ENCODE assay signal across 14 mouse cellular contexts in the genomic region with DNA sequence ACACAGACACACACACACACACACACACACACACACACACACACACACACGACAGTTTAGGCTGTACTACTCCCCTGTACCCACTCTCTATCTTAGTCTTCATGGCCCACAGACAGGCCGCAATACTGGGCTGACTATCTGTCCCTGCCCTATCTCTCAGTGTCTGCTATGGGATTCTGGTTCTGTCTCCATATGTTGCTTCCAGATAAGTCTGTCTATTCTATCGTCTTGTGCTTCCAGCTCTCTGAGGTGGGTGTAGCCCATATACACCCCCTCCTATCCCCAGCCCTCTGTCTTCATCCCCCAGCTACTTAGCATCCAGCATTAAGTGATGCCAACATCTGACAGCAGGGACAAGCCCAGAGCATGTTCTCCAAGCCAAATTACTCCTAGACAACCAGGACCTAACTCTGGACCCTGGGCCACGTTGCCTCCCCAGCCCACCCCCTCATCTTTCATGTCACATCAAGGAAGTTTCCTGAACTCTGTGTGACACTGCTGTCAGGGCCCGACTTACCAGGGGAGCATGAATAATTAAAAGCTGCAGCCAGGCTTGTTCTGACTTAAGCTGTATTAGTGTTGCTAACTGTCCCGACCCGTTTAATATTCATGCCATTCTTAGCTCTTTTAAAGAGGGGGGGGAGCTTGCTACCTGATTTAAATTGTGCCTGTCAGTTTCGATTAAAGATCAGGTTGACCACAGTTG.
DNase-seq lines count a peak whose midpoint lies in the region; ATAC-seq and TF ChIP-seq lines count a peak whose summit lies in the region.
"Had no signal": no experiment of that assay in that cellular context is flagged by ENCODE, and none has a peak within 500 bp of the region (broad histone marks: within the 10 kb centered on the region; RNA-seq: fewer than 3 reads in every experiment).

No protein-coding gene starts in this region.

- peak; percentile 47 for ATAC-seq in forebrain, embryonic 11.5 days (replicated peaks; ENCODE audit: low FRiP score)
- ATAC-seq in forebrain, embryonic 15.5 days (replicated peaks): no peak
- ATAC-seq in liver, embryonic 14.5 days (ENCODE audit: insufficient read depth): peak; percentile 93
- peak; percentile 40 for ATAC-seq in midbrain, embryonic 16.5 days

- no peak overlapping the region for H3K27ac ChIP-seq in forebrain, embryonic 11.5 days (ENCODE audit: low read depth, low read length)
- no peak overlapping the region for H3K27ac ChIP-seq in forebrain, embryonic 15.5 days (replicated peaks)
- H3K27ac ChIP-seq in liver, embryonic 14.5 days: no peak overlapping the region
- no peak overlapping the region for H3K27ac ChIP-seq in midbrain, embryonic 16.5 days (ENCODE audit: low read length)
- H3K27ac ChIP-seq: left cerebral cortex, adult 2 months; limb, embryonic 15.5 days had no signal

- H3K9me3 ChIP-seq in forebrain, embryonic 11.5 days (ENCODE audit: control insufficient read depth, low read length): no peaks in the 10 kb centered on the region
- no peaks in the 10 kb centered on the region for H3K9me3 ChIP-seq in forebrain, embryonic 15.5 days
- H3K9me3 ChIP-seq in liver, embryonic 14.5 days (ENCODE audit: control insufficient read depth, low read length): no peaks in the 10 kb centered on the region
- no peaks in the 10 kb centered on the region for H3K9me3 ChIP-seq in midbrain, embryonic 16.5 days (replicated peaks; ENCODE audit: control insufficient read depth, low read length, poor library complexity, severe bottlenecking)
- H3K9me3 ChIP-seq: limb, embryonic 15.5 days; megakaryocyte, embryonic 14.5 days had no signal

- TF ChIP-seq CTCF in liver, embryonic 14.5 days (IDR thresholded peaks at IDR 0.05; ENCODE audit: low read depth): no peak

- peak; percentile 70 for TF ChIP-seq EP300 in liver, embryonic 14.5 days (IDR thresholded peaks at IDR 0.05; ENCODE audit: low read depth)

- no peak overlapping the region for H3K4me2 ChIP-seq in forebrain, embryonic 11.5 days (ENCODE audit: low read depth, low read length, severe bottlenecking)
- no peak overlapping the region for H3K4me2 ChIP-seq in forebrain, embryonic 15.5 days (replicated peaks)
- H3K4me2 ChIP-seq in liver, embryonic 14.5 days (ENCODE audit: low read depth): no peak overlapping the region
- no peak overlapping the region for H3K4me2 ChIP-seq in midbrain, embryonic 16.5 days (ENCODE audit: low read length)
- H3K4me2 ChIP-seq: limb, embryonic 15.5 days had no signal

- H3K9ac ChIP-seq in forebrain, embryonic 11.5 days (ENCODE audit: low read length): no peak overlapping the region
- no peak overlapping the region for H3K9ac ChIP-seq in forebrain, embryonic 15.5 days (replicated peaks)
- no peak overlapping the region for H3K9ac ChIP-seq in liver, embryonic 14.5 days (replicated peaks)
- 0 out of 2 replicates have a peak overlapping the region, but pooled peaks have one; percentile 11 for H3K9ac ChIP-seq in midbrain, embryonic 16.5 days (ENCODE audit: low read depth, low read length)
- H3K9ac ChIP-seq: limb, embryonic 15.5 days had no signal

- 38% methylated on average over 8 of the region's 8 CpGs for WGBS in forebrain, embryonic 11.5 days
- WGBS in forebrain, embryonic 15.5 days: 28% methylated on average over 8 of the region's 8 CpGs
- WGBS in liver, embryonic 14.5 days (ENCODE audit: insufficient replicate concordance): 29% methylated on average over 8 of the region's 8 CpGs
- 17% methylated on average over 8 of the region's 8 CpGs for WGBS in midbrain, embryonic 16.5 days

- no peaks in the 10 kb centered on the region; the same call in none of the 2 replicates for H3K27me3 ChIP-seq in forebrain, embryonic 11.5 days (ENCODE audit: control insufficient read depth, insufficient read depth, low read length)
- H3K27me3 ChIP-seq in forebrain, embryonic 15.5 days: no peaks in the 10 kb centered on the region
- no peaks in the 10 kb centered on the region for H3K27me3 ChIP-seq in liver, embryonic 14.5 days (ENCODE audit: control insufficient read depth, insufficient read depth, low read length)
- H3K27me3 ChIP-seq in midbrain, embryonic 16.5 days (ENCODE audit: control insufficient read depth, insufficient read depth, low read depth, low read length): peaks cover 4% of the 10 kb centered on the region; the same call in 1 of the 2 replicates

- H3K4me1 ChIP-seq in forebrain, embryonic 11.5 days (replicated peaks; ENCODE audit: control insufficient read depth, insufficient read depth, low read length): peaks cover 12% of the 10 kb centered on the region
- H3K4me1 ChIP-seq in forebrain, embryonic 15.5 days: peaks cover 16% of the 10 kb centered on the region
- H3K4me1 ChIP-seq in liver, embryonic 14.5 days (replicated peaks; ENCODE audit: control insufficient read depth in 2 of 2, insufficient read depth in 2 of 2, low read length in 1 of 2): peaks cover 0 to 10% of the 10 kb centered on the region in 2 experiments; a peak in 2 of 4 replicates
- H3K4me1 ChIP-seq in midbrain, embryonic 16.5 days (ENCODE audit: control insufficient read depth, insufficient read depth, low read length): peaks cover 27% of the 10 kb centered on the region

- no peak overlapping the region for H3K4me3 ChIP-seq in forebrain, embryonic 11.5 days (ENCODE audit: low read depth, low read length)
- no peak overlapping the region for H3K4me3 ChIP-seq in forebrain, embryonic 15.5 days
- no peak overlapping the region for H3K4me3 ChIP-seq in liver, embryonic 14.5 days (ENCODE audit: insufficient read depth in 1 of 2, low read depth in 2 of 2, low read length in 2 of 2)
- no peak overlapping the region for H3K4me3 ChIP-seq in midbrain, embryonic 16.5 days (ENCODE audit: low read depth, low read length)
- H3K4me3 ChIP-seq: left cerebral cortex, adult 2 months; limb, embryonic 15.5 days; megakaryocyte, embryonic 14.5 days had no signal

- no peak for DNase-seq in forebrain, embryonic 11.5 days (ENCODE audit: low spot score)
- peak; percentile 11 for DNase-seq in embryo, embryonic 9.5 days (ENCODE audit: extremely low spot score)
- peak; percentile 33 to 45 (median 45) for DNase-seq in liver, embryonic 14.5 days (ENCODE audit: low read depth in 3 of 3, low spot score in 3 of 3)
- DNase-seq in right cerebral cortex, postnatal 4 days: no peak
- DNase-seq in spleen, adult 12 weeks (ENCODE audit: low spot score): no peak
- no peak for DNase-seq in T-cell, adult 2 months (ENCODE audit: low spot score)
- DNase-seq: gastrocnemius, postnatal 36 days; kidney, adult 18-20 months; right cerebral cortex, postnatal 25 days had no signal

- no peaks in the 10 kb centered on the region for H3K36me3 ChIP-seq in forebrain, embryonic 11.5 days (ENCODE audit: control insufficient read depth, insufficient read depth, low read length)
- H3K36me3 ChIP-seq in forebrain, embryonic 15.5 days: no peaks in the 10 kb centered on the region
- H3K36me3 ChIP-seq in liver, embryonic 14.5 days (replicated peaks; ENCODE audit: control insufficient read depth, insufficient read depth, low read depth): no peaks in the 10 kb centered on the region
- H3K36me3 ChIP-seq in midbrain, embryonic 16.5 days (ENCODE audit: control insufficient read depth, insufficient read depth, low read length): no peaks in the 10 kb centered on the region
- H3K36me3 ChIP-seq: limb, embryonic 15.5 days had no signal

Comparison
In these comparisons a context has a peak if more than half of its experiments do, and no peak if none do; other contexts are left out.
1. DNase-seq: peak in embryo, embryonic 9.5 days (single experiment) and liver, embryonic 14.5 days (3 of 3); none in forebrain, embryonic 11.5 days (single experiment), right cerebral cortex, postnatal 4 days (single experiment), spleen, adult 12 weeks (single experiment) and T-cell, adult 2 months (single experiment).